Mouse (Mus musculus) midbrain, embryonic 10.5 days (tissue): ENCODE data around the gene Tlr9. TPM values are rescaled to one million over a fixed set of nuclear protein-coding genes. Genes with fewer than 3 reads are reported as not detected.

Source experiments
- DNase-seq: peaks from one replicate; pipeline ENCODE4 v3.0.0-alpha.2; 2017; ENCODE audit warnings: low spot score
- H3K27ac ChIP-seq: fragments of 300-500 bp; sonication (generic); replicated peaks from 2 replicates; pipeline ENCODE4 v1.5.1; 2016; ENCODE audit warnings: mild to moderate bottlenecking
- H3K27me3 ChIP-seq: fragments of 300-500 bp; sonication (generic); 2 replicates; pipeline ENCODE4 v1.6.1; 2016; ENCODE audit warnings: low read depth, mild to moderate bottlenecking; ENCODE audit not compliant: poor library complexity, severe bottlenecking
- H3K36me3 ChIP-seq: fragments of 300-500 bp; sonication (generic); 2 replicates; pipeline ENCODE4 v1.6.1; 2016; ENCODE audit warnings: mild to moderate bottlenecking, moderate library complexity
- H3K4me1 ChIP-seq: fragments of 300-500 bp; sonication (generic); 2 replicates; pipeline ENCODE4 v1.6.1; 2016
- H3K4me3 ChIP-seq: fragments of 300-500 bp; sonication (generic); 2 replicates; pipeline ENCODE4 v1.5.1; 2016; ENCODE audit warnings: mild to moderate bottlenecking, moderate library complexity
- H3K9me3 ChIP-seq: fragments of 300-500 bp; sonication (generic); replicated peaks from 2 replicates; pipeline ENCODE4 v1.6.1; 2016; ENCODE audit warnings: mild to moderate bottlenecking
- WGBS: fragments of 180-500 bp; shearing (Covaris S2); methylation state at CpG from one replicate; pipeline ENCODE4 v1.1.7; 2016; 5-methylcytosine and 5-hydroxymethylcytosine counted together
- polyA plus RNA-seq: library from polyadenylated mRNA; unstranded; fragments of >200 nt; fragmentation: Nextera tagmentation; extraction: Ambion mirVana; gene quantifications from 2 replicates; pipeline ENCODE4 v1.2.1, GENCODE M21; 2016

Gene Tlr9
- 0.05 TPM in 1 of 2 replicates, not detected in the other for polyA plus RNA-seq

DNA sequence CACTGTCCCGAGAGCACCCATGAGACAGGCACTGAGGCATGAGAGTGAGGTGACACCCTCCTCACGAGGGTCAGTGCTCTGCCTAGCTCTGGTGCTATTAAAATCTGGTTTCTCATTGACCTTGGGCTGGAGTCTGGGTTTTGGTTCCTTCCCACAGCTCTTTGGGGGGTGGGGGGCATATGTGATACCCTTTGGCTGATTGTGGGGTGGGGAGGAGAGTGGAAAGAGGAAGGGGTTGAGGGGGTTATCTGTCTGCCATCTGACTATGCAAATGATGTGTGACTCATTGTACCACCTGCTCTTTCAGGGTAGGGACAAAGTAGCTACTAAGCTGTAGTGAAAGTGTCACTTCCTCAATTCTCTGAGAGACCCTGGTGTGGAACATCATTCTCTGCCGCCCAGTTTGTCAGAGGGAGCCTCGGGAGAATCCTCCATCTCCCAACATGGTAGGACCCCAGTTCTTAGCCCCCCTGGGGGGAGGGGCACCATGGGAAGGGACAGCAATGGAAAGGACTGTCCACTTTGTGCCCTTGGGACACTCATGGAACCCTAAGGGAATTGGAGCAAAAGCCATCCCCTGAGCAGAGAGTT is at the start of gene Tlr9:
Gene Tlr9 (plus strand): TSS at position 338 of the 591 bp plus-strand sequence.
- Histone ChIP-seq H3K9me3 (no peaks in the 10 kb centered on the region), H3K36me3 (no peaks in the 10 kb centered on the region), H3K27me3 (peaks cover 37% of the 10 kb centered on the region), H3K4me3 (no peak within 1 kb of the TSS), H3K27ac (no peak within 1 kb of the TSS), H3K4me1 (peaks cover 15% of the 10 kb centered on the region)
- 77% methylated on average over 4 of the region's 4 CpGs for WGBS
- no peak for DNase-seq

DNA sequence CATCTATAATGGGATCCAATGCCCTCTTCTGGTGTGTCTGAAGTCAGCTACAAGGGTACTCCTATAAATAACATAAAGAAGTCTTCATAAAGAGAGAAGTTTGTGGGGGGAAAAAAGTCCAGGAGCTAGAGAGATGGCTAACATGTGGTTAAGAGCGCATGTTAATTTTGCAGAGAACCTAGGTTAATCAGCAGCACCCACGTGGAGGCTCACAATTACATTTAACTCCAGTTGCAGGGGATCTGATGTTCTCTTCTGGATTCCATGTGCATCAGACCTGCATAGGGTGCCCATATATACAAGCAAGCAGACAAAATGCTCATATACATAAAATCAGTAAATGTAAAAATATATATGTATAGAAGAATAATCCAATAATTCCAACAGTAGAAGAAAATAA is 49.0 kb upstream of the Tlr9 start:
- peak overlapping the region; percentile 94 for H3K4me3 ChIP-seq
- H3K27me3 ChIP-seq, result peaks cover 9% of the 10 kb centered on the region
- H3K27ac ChIP-seq, result no peak overlapping the region
- no peaks in the 10 kb centered on the region for H3K9me3 ChIP-seq
- DNase-seq, result no peak
- H3K4me1 ChIP-seq, result peaks cover 32% of the 10 kb centered on the region
- peaks cover 32% of the 10 kb centered on the region for H3K36me3 ChIP-seq
- WGBS, result 86% methylated on average over 2 of the region's 2 CpGs

- DNase-seq, result no peak
- peaks cover 55% of the 10 kb centered on the region for H3K36me3 ChIP-seq
- no peak overlapping the region for H3K4me3 ChIP-seq
- H3K4me1 ChIP-seq, result peaks cover 26% of the 10 kb centered on the region
- no peaks in the 10 kb centered on the region for H3K9me3 ChIP-seq
- H3K27ac ChIP-seq, result no peak overlapping the region
- WGBS, result 90% methylated on average over 3 of the region's 3 CpGs
- H3K27me3 ChIP-seq, result no peaks in the 10 kb centered on the region
These were observed 46.7 kb upstream of the Tlr9 start for GRCm38 (mm10) chr9:106175552-106176200.

DNA sequence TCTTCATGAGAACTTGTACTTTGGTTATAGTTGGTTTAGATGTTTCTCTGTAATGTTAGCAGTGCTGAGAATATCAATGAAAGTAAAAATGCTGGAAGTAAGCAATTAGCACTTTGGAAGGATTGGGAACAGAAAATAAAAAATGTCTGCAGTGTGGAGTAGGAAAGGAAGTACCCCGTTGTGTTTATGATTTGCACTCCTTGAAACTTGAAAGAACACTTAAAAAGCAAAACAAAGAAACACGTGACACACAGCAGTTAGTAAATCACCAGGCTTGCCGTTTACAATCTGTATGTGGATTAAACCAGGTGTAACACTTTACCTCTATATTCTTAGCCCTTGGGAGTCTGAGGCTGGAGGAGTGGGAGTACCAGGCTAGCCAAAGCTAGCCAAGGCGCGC is 45.6 kb upstream of the Tlr9 start:
- Histone ChIP-seq H3K9me3 (no peaks in the 10 kb centered on the region), H3K27ac (no peak overlapping the region), H3K27me3 (no peaks in the 10 kb centered on the region), H3K36me3 (peaks cover 66% of the 10 kb centered on the region), H3K4me3 (no peak overlapping the region), H3K4me1 (peaks cover 26% of the 10 kb centered on the region)
- WGBS, result 94% methylated on average over 5 of the region's 5 CpGs
- DNase-seq, result no peak

DNA sequence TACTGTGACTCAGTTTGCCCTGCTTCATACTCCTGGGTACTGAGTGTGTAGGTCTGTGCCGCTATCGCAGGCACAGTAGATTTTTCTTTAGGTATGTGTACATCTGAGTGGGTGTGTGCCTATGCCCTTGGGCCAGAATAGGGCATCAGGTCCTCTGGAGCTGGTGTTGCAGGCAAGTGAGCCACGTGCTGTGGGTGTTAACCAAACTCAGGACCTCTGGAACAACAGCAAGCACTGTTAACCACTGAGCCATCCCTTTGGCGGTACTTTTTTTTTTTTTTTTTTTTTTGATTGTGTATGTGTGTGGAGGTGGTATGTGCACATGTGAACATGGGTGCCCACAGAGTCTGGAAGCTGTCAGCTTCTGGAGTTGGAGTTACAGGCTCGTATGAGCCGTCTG is 44.6 kb upstream of the Tlr9 start:
- 94% methylated on average over 6 of the region's 6 CpGs for WGBS
- Histone ChIP-seq H3K4me3 (no peak overlapping the region), H3K27ac (no peak overlapping the region), H3K4me1 (peaks cover 19% of the 10 kb centered on the region), H3K27me3 (no peaks in the 10 kb centered on the region), H3K36me3 (peaks cover 76% of the 10 kb centered on the region), H3K9me3 (no peaks in the 10 kb centered on the region)
- DNase-seq, result no peak

DNA sequence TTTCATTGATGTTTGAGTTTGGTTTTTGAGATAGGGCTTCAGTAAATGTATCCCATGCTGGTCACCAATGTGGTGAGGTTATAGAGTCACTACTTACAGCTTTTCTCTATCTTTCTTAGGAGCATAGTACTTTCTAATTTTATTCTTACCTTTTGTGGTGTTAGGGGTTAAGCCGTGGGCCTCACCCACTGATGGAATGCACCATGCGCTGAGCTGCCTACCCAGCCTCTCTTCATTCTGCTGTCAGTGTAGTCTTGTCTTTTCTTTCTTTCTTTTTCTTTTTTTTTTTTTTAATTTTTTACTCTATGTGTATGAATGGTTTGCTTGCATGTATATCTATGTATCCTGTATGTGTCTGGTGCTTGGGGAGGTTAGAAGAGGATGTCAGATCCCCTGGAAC is 42.9 kb upstream of the Tlr9 start:
- 94% methylated on average over 2 of the region's 2 CpGs for WGBS
- no peak overlapping the region for H3K27ac ChIP-seq
- H3K27me3 ChIP-seq, result no peaks in the 10 kb centered on the region
- no peak overlapping the region for H3K4me3 ChIP-seq
- peaks cover 86% of the 10 kb centered on the region for H3K36me3 ChIP-seq
- H3K9me3 ChIP-seq, result no peaks in the 10 kb centered on the region
- no peak for DNase-seq
- H3K4me1 ChIP-seq, result peaks cover 4% of the 10 kb centered on the region

DNA sequence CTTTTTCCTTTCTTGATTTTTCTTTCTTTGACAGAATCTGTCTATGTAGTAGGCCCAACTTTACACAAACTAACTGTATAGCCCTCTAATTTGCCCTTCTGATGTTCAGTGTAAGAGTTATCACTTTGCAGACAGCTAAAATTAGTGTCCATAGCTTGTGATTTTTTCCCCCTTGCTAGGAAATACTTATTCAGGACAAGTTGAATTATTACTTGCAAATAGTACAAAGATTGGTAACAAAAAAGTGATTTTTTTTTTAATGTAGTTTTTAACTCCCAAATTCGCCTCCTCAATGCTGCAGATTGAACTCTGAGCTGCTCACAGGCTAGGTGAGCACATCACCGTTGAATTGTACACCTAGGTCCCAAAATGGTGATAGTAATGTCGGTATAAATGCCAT is 42.4 kb upstream of the Tlr9 start:
- H3K4me1 ChIP-seq, result no peaks in the 10 kb centered on the region
- H3K36me3 ChIP-seq, result peaks cover 91% of the 10 kb centered on the region
- DNase-seq, result no peak
- 94% methylated on average over 3 of the region's 3 CpGs for WGBS
- no peak overlapping the region for H3K4me3 ChIP-seq
- H3K9me3 ChIP-seq, result no peaks in the 10 kb centered on the region
- no peak overlapping the region for H3K27ac ChIP-seq
- H3K27me3 ChIP-seq, result no peaks in the 10 kb centered on the region

DNA sequence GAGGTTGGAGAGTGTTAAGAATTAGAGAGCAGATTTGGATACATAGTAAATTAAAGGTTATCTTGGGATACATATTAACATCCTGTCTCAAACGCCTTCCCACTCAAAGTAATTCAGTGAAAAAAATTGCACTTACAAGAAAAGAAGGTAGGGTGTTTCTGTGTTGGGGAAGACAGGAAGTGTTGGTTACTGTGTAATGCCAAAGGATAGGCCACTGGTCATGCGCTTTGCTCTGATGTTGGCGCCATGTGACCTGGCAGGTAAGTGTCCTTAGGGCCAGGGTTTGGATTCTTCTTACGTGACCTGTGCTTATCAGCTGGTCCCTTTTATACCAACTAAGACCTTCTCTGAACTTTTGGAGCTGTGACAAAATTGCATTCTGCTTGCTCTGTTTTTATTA is 40.3 kb upstream of the Tlr9 start:
- H3K27me3 ChIP-seq, result no peaks in the 10 kb centered on the region
- H3K36me3 ChIP-seq, result peaks cover 99% of the 10 kb centered on the region
- H3K27ac ChIP-seq, result no peak overlapping the region
- WGBS, result 92% methylated on average over 4 of the region's 4 CpGs
- H3K4me1 ChIP-seq, result no peaks in the 10 kb centered on the region
- no peak for DNase-seq
- H3K9me3 ChIP-seq, result no peaks in the 10 kb centered on the region
- no peak overlapping the region for H3K4me3 ChIP-seq

- no peaks in the 10 kb centered on the region for H3K4me1 ChIP-seq
- 94% methylated on average over 5 of the region's 5 CpGs for WGBS
- peaks cover 99% of the 10 kb centered on the region for H3K36me3 ChIP-seq
- DNase-seq, result no peak
- no peak overlapping the region for H3K4me3 ChIP-seq
- no peak overlapping the region for H3K27ac ChIP-seq
- H3K9me3 ChIP-seq, result no peaks in the 10 kb centered on the region
- no peaks in the 10 kb centered on the region for H3K27me3 ChIP-seq
These were observed 38.4 kb upstream of the Tlr9 start for GRCm38 (mm10) chr9:106183996-106184395.

DNA sequence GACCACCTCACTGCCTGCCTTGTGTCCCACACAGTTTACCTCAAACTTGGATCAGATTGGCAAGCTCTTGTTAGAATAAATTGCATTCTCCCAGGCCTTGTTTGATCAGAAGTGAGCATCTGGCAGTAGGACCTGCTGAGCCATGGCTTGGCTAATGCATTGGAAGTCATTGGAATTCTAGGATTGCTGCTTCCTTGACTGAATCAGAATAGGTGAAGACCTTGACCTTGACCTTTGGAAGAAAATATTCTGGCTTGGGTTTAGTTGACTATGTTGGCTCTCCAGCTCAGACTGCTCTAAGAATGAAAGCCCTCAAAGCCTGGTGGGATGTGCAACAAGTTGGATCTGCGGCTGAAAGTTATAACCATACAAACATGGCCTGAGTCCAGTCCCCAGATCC is 31.0 kb upstream of the Tlr9 start:
- DNase-seq, result no peak
- Histone ChIP-seq H3K9me3 (no peaks in the 10 kb centered on the region), H3K27ac (no peak overlapping the region), H3K36me3 (peaks cover 98% of the 10 kb centered on the region), H3K4me3 (no peak overlapping the region), H3K27me3 (no peaks in the 10 kb centered on the region), H3K4me1 (peaks cover 7% of the 10 kb centered on the region; the same call in 1 of the 2 replicates)
- 95% methylated on average over 1 of the region's 1 CpGs for WGBS

- H3K9me3 ChIP-seq, result no peaks in the 10 kb centered on the region
- no peak overlapping the region for H3K27ac ChIP-seq
- H3K4me3 ChIP-seq, result no peak overlapping the region
- peaks cover 98% of the 10 kb centered on the region for H3K36me3 ChIP-seq
- 93% methylated on average over 8 of the region's 8 CpGs for WGBS
- peaks cover 8% of the 10 kb centered on the region for H3K4me1 ChIP-seq
- H3K27me3 ChIP-seq, result no peaks in the 10 kb centered on the region
- no peak for DNase-seq
These were observed 30.4 kb upstream of the Tlr9 start for GRCm38 (mm10) chr9:106192024-106192423.

- Histone ChIP-seq H3K9me3 (no peaks in the 10 kb centered on the region), H3K36me3 (peaks cover 96% of the 10 kb centered on the region), H3K27ac (no peak overlapping the region), H3K4me3 (no peak overlapping the region), H3K27me3 (no peaks in the 10 kb centered on the region), H3K4me1 (peaks cover 18% of the 10 kb centered on the region)
- DNase-seq, result no peak
- 96% methylated on average over 1 of the region's 1 CpGs for WGBS
These were observed 29.4 kb upstream of the Tlr9 start for GRCm38 (mm10) chr9:106192998-106193397.

DNA sequence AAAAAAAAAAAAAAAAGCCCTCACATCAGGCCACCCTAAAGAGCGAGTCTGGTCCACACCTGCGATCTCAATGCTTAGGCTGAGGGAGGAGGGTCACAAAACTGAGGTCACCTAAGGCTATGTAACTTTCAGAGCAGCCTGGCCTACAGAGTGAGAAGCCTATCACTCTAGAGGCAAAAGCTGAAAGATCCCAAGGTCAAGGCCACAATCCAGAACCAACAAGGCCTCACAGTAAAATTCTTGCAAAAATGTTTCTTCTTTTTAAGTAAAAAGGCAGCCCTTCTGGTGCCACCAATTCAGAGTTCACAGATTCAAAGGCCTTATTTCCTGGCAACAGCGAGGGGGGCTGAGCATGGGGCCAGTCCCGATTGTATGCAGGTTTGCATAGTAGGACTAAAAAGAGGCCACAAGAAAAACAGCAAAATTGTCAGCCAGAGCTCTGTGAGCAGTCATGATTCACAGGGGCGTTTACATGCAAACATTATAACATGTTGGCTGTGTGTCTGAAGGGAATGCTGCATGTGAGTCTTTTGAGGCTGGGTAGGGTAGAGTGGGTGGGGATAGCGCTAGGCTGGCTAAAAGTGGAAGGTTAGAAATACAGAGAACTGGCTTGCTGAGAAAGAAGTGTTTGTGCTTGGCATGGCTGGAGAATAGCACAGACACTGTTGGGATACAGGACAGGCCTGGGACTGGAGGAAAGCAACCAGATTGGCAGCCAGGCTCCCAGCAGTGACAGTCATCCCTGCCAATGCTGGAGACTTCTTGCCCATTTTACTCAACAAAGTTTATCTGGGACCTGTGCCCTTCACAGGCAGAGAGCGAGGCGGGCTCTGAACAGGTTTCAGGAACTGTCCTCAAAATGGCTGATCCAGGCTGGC is 28.2 kb upstream of the Tlr9 start:
- 91% methylated on average over 8 of the region's 8 CpGs for whole genome bisulfite sequencing
- Histone ChIP-seq H3K9me3 (no peaks in the 10 kb centered on the region), H3K4me1 (peaks cover 30% of the 10 kb centered on the region), H3K27ac (no peak overlapping the region), H3K36me3 (peaks cover 85% of the 10 kb centered on the region), H3K4me3 (no peak overlapping the region), H3K27me3 (no peaks in the 10 kb centered on the region)
- DNase-seq, result no peak
